Mouse (Mus musculus): Measurements from ENCODE around the gene Lpgat1. TPM values are rescaled to one million over a fixed set of nuclear protein-coding genes. Genes with fewer than 3 reads are reported as not detected.

Gene Lpgat1
- polyA plus RNA-seq, 1 experiment from 2014 or later, result 46.2 TPM

DNA sequence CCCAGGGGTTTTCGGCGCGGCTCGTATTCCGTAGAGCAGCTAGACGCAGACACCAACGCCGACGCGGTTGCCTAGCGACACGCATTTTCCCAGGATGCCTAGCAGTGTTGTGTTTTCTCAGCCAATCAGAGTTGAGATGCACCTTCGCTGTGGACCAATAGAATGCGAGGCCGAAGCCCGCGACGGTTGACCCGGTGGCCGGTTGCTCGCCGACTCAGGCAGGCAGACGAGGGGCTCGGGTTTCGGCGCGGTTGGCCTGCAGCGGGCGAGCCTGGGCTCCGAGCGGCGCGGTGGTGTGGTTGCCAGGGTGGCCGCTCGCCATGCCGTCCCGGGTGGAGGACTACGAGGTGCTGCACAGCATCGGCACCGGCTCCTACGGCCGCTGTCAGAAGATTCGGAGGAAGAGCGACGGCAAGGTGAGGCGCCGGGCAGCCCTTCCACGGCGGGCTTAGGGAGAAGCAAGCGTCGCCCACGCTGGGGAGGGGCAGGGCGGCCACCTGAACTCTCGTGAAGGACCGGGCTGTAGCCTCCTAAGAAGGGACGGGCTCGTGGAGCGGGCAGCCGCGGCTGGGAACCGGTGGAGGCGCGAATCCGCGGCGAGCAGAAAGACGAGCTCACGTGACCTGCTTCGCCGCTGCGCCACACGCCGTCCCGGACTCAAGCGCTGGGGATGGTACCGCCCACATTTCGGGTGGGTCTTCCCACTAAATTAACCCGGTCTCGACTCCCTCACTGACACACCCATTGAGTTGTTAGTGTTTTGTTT lies 103.9 kb downstream of the Lpgat1 start, which contains the start of gene Nek2:
TSS of gene Nek2 (plus strand) at position 119 of the 766 bp plus-strand sequence.
- H3K4me2 ChIP-seq (replicated peaks), result peak within 1 kb of the TSS; percentile 60
- H3K36me3 ChIP-seq (replicated peaks; ENCODE audit: control insufficient read depth, insufficient read depth), result no peaks in the 10 kb centered on the region
- peak within 1 kb of the TSS; percentile 68 for H3K4me3 ChIP-seq (replicated peaks; ENCODE audit: low read length)
- 0 out of 2 replicates have a peak, but pooled peaks cover 9% of the 10 kb centered on the region for H3K4me1 ChIP-seq (replicated peaks; ENCODE audit: control insufficient read depth, insufficient read depth, low read length)
- no peak within 1 kb of the TSS for H3K27ac ChIP-seq
- under 1% methylated on average over 79 of the region's 79 CpGs for WGBS
- peak; percentile 96 for ATAC-seq (ENCODE audit: low FRiP score)
- no peaks in the 10 kb centered on the region for H3K27me3 ChIP-seq (ENCODE audit: control insufficient read depth, insufficient read depth, low read length)
- peak within 1 kb of the TSS; percentile 47; the same call in 1 of the 2 replicates for H3K9ac ChIP-seq
- DNase-seq (ENCODE audit: low spot score), result peak; percentile 99
- H3K9me3 ChIP-seq (ENCODE audit: control insufficient read depth, low read length), result no peaks in the 10 kb centered on the region

DNA sequence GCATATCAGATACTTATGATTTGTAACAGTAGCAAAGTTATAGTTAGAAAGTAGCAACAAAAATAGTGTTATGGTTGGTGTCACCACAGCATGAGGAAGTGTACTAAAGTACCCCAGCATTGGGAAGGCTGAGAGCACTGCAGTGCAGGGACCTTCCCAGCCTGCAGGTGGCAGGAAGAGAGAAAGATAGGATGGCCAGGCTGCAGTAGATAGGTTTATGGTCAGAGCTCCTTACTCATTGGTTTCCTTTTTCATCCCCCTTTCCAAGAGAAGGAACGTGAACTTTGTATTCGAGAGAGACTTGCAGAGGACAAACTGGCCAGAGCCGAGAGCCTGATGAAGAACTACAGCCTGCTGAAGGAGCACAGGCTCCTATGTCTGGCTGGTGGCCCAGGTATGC lies 111.5 kb downstream of the Lpgat1 start:
- DNase-seq (ENCODE audit: low spot score) (no peak), ATAC-seq (ENCODE audit: low FRiP score) (no peak)
- Histone ChIP-seq H3K27ac (no peak overlapping the region), H3K36me3 (replicated peaks; ENCODE audit: control insufficient read depth, insufficient read depth) (no peaks in the 10 kb centered on the region; the same call in 1 of the 2 replicates), H3K27me3 (ENCODE audit: control insufficient read depth, insufficient read depth, low read length) (no peaks in the 10 kb centered on the region), H3K4me3 (replicated peaks; ENCODE audit: low read length) (no peak overlapping the region), H3K9me3 (ENCODE audit: control insufficient read depth, low read length) (no peaks in the 10 kb centered on the region), H3K9ac (no peak overlapping the region), H3K4me1 (replicated peaks; ENCODE audit: control insufficient read depth, insufficient read depth, low read length) (no peaks in the 10 kb centered on the region), H3K4me2 (replicated peaks) (no peak overlapping the region)
- WGBS, result 89% methylated on average over 3 of the region's 3 CpGs

DNA sequence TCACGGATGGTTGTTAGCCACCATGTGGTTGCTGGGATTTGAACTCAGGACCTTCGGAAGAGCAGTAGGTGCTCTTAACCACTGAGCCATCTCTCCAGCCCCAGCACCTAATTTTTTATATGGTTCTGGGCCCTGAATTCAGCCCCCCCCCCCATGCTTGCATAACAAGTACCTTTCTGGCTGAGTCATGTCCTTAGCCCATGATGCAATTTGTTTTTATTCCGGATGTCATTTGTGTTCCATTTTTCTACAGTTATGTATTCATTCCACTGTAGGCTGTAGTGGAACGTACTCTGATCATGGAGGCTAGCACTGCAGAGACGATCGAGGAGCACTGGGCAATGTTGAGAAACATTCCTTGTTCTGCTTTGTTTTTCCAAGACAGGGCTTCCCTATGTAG lies 115.8 kb downstream of the Lpgat1 start:
- WGBS, result 97% methylated on average over 6 of the region's 6 CpGs

More for the DNA sequence above, 115.8 kb downstream of the Lpgat1 start:
- no peak for ATAC-seq (ENCODE audit: low FRiP score)
- Histone ChIP-seq H3K27me3 (ENCODE audit: control insufficient read depth, insufficient read depth, low read length) (no peaks in the 10 kb centered on the region), H3K4me1 (replicated peaks; ENCODE audit: control insufficient read depth, insufficient read depth, low read length) (no peaks in the 10 kb centered on the region), H3K4me3 (replicated peaks; ENCODE audit: low read length) (no peak overlapping the region), H3K4me2 (replicated peaks) (no peak overlapping the region), H3K27ac (no peak overlapping the region), H3K9ac (no peak overlapping the region), H3K9me3 (ENCODE audit: control insufficient read depth, low read length) (no peaks in the 10 kb centered on the region), H3K36me3 (replicated peaks; ENCODE audit: control insufficient read depth, insufficient read depth) (no peaks in the 10 kb centered on the region; the same call in 1 of the 2 replicates)
- DNase-seq (ENCODE audit: low spot score), result no peak

Other genes starting within 250 kb of the Lpgat1 start
- gene Dtl, start 142.3 kb upstream of the Lpgat1 start, polyA plus RNA-seq (2014; fragmentation: Nextera tagmentation; extraction: Ambion mirVana), result 7.7 and 7.8 TPM in 2 replicates
- gene Ints7, start 142.2 kb upstream of the Lpgat1 start, polyA plus RNA-seq (2014; fragmentation: Nextera tagmentation; extraction: Ambion mirVana), result 28.7 and 34.7 TPM in 2 replicates
- 6.2 and 7.4 TPM in 2 replicates for gene Nek2, start 103.6 kb downstream of the Lpgat1 start, polyA plus RNA-seq (2014; fragmentation: Nextera tagmentation; extraction: Ambion mirVana)
- gene Slc30a1, start 188.9 kb downstream of the Lpgat1 start, polyA plus RNA-seq (2014; fragmentation: Nextera tagmentation; extraction: Ambion mirVana), result 3.5 and 3.7 TPM in 2 replicates

Data from hindbrain, embryonic 14.5 days (tissue).